Mouse (Mus musculus): ENCODE measurements around the gene Cerk. TPM values are rescaled to one million over a fixed set of nuclear protein-coding genes. Genes with fewer than 3 reads are reported as not detected.
"Not testable (repeated sequence)": the region's sequence is repeated elsewhere in the genome, so short reads cannot be mapped to it uniquely, and the experiment has no call there.

The Cerk gene
- polyA plus RNA-seq, 1 experiment from 2014 or later = 6.1 TPM

DNA sequence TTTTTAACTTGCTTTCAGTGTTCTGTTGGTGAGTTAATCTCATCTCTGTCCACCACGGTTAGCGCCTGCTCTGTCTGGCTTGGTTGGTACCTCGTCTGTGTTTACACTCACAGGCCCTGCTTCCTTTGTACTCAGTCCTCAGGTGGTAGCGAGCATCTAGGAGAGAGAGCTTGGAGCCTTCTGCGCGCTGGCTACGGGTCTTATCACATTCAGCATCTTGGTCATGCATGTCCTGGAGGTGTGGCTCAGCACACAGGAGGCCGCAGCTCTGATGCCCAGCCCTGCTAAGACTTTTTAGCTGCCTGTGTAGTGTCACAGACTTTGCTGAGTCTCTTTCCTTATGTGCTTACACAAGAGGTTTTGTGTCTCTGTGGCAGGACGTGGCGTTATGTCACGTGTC lies 43.7 kb upstream of the Cerk start:
- no peaks in the 10 kb centered on the region for H3K36me3 ChIP-seq (replicated peaks; ENCODE audit: insufficient read depth, low read length)
- no peak overlapping the region for H3K4me2 ChIP-seq (ENCODE audit: low read depth, low read length)
- TF ChIP-seq CTCF (IDR thresholded peaks at IDR 0.05; ENCODE audit: low read depth) (no peak), EP300 (IDR thresholded peaks at IDR 0.05; ENCODE audit: low read depth) (no peak)
- DNase-seq = no peak
- 68% methylated on average over 11 of the region's 11 CpGs for WGBS (ENCODE audit: insufficient replicate concordance)
- no peak overlapping the region for H3K4me3 ChIP-seq (ENCODE audit: low read depth, low read length)
- H3K9me3 ChIP-seq (ENCODE audit: low read length) = no peaks in the 10 kb centered on the region
- H3K9ac ChIP-seq (replicated peaks) = no peak overlapping the region
- H3K4me1 ChIP-seq (ENCODE audit: insufficient read depth) = 0 out of 2 replicates have a peak, but pooled peaks cover 2% of the 10 kb centered on the region
- ATAC-seq = peak; percentile 16; the same call in 1 of the 2 replicates
- H3K27me3 ChIP-seq (ENCODE audit: insufficient read depth, low read length) = no peaks in the 10 kb centered on the region
- H3K27ac ChIP-seq (ENCODE audit: low read depth) = no peak overlapping the region

DNA sequence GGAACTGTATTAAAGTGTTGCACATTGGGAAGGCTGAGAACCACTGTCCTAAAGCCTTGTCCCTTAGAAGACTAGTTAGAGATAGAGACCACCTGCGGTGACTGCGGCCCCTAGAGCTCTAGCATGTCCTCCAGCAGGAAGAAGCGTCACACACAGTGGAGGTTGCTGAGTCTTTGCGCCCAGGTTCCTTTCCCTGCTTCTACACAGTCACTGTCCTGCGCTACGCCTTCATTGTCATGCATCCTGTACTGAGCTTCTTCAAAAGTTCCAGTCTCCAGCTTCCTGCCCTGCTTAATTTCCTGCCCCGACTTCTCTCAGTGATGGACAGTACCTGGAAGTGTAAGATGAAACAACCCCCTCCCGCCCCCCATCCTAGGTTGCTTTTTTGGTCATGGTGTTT lies 43.1 kb upstream of the Cerk start:
- Histone ChIP-seq H3K9me3 (ENCODE audit: low read length) (no peaks in the 10 kb centered on the region), H3K4me2 (ENCODE audit: low read depth, low read length) (no peak overlapping the region), H3K36me3 (replicated peaks; ENCODE audit: insufficient read depth, low read length) (no peaks in the 10 kb centered on the region), H3K4me1 (ENCODE audit: insufficient read depth) (0 out of 2 replicates have a peak, but pooled peaks cover 2% of the 10 kb centered on the region), H3K9ac (replicated peaks) (no peak overlapping the region), H3K27me3 (ENCODE audit: insufficient read depth, low read length) (no peaks in the 10 kb centered on the region), H3K27ac (ENCODE audit: low read depth) (no peak overlapping the region), H3K4me3 (ENCODE audit: low read depth, low read length) (no peak overlapping the region)
- WGBS (ENCODE audit: insufficient replicate concordance) = 84% methylated on average over 8 of the region's 8 CpGs
- no peak for TF ChIP-seq CTCF (IDR thresholded peaks at IDR 0.05; ENCODE audit: low read depth)
- no peak for TF ChIP-seq EP300 (IDR thresholded peaks at IDR 0.05; ENCODE audit: low read depth)
- DNase-seq = no peak
- ATAC-seq = no peak

DNA sequence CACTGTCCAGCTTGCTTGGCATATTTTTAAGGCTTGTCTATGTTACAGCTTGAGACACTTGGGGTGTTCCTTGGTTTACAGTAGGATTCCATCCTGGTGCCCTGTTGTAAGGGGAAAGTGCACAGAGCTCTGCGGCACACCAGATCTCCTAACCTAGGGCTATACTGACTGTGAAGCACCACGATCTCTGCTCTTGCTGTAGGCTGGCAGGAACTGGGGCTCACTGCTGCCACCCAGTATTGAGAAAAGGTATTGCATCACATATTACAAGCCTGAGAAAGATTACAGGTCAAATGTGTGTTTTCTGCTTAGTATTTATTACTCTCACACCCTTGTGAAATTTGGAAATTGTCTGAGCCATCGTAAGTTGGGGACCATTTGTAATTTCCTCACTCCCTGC lies 42.2 kb upstream of the Cerk start:
- TF ChIP-seq EP300 (IDR thresholded peaks at IDR 0.05; ENCODE audit: low read depth) (no peak), CTCF (IDR thresholded peaks at IDR 0.05; ENCODE audit: low read depth) (peak; percentile 87)
- Histone ChIP-seq H3K4me3 (ENCODE audit: low read depth, low read length) (no peak overlapping the region), H3K4me2 (ENCODE audit: low read depth, low read length) (no peak overlapping the region), H3K27me3 (ENCODE audit: insufficient read depth, low read length) (no peaks in the 10 kb centered on the region), H3K9me3 (ENCODE audit: low read length) (no peaks in the 10 kb centered on the region), H3K4me1 (ENCODE audit: insufficient read depth) (0 out of 2 replicates have a peak, but pooled peaks cover 2% of the 10 kb centered on the region), H3K9ac (replicated peaks) (no peak overlapping the region), H3K27ac (ENCODE audit: low read depth) (no peak overlapping the region), H3K36me3 (replicated peaks; ENCODE audit: insufficient read depth, low read length) (no peaks in the 10 kb centered on the region)
- DNase-seq (peak; percentile 57), ATAC-seq (peak; percentile 40; the same call in 1 of the 2 replicates)
- WGBS (ENCODE audit: insufficient replicate concordance) = 34% methylated on average over 3 of the region's 3 CpGs

DNA sequence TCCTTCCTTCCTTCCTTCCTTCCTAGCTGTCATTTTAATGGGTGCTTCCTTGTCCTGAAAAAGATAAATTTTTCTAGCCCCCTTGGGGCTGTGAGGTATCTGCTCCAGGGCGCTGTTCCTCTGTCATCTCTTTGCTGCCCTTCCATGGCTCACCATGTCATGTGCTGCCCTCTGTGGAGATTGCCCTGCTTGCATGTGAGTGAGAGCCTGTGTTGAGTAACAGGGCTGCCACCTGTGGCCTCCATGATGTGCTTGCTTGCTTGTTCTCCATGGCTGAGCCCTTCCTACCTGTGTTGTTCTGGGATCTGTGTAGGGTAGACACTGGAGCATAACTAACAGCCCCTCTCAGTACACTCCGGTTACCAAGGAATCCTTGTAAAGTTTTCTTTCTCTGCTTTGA lies 41.0 kb upstream of the Cerk start:
- Histone ChIP-seq H3K36me3 (replicated peaks; ENCODE audit: insufficient read depth, low read length) (no peaks in the 10 kb centered on the region), H3K27ac (ENCODE audit: low read depth) (no peak overlapping the region), H3K4me1 (ENCODE audit: insufficient read depth) (0 out of 2 replicates have a peak, but pooled peaks cover 2% of the 10 kb centered on the region), H3K27me3 (ENCODE audit: insufficient read depth, low read length) (no peaks in the 10 kb centered on the region), H3K9me3 (ENCODE audit: low read length) (no peaks in the 10 kb centered on the region), H3K9ac (replicated peaks) (no peak overlapping the region), H3K4me2 (ENCODE audit: low read depth, low read length) (no peak overlapping the region), H3K4me3 (ENCODE audit: low read depth, low read length) (no peak overlapping the region)
- TF ChIP-seq CTCF (IDR thresholded peaks at IDR 0.05; ENCODE audit: low read depth) = no peak
- no peak for TF ChIP-seq EP300 (IDR thresholded peaks at IDR 0.05; ENCODE audit: low read depth)
- ATAC-seq (no peak), DNase-seq (no peak)
- WGBS (ENCODE audit: insufficient replicate concordance) = 88% methylated on average over 2 of the region's 2 CpGs

DNA sequence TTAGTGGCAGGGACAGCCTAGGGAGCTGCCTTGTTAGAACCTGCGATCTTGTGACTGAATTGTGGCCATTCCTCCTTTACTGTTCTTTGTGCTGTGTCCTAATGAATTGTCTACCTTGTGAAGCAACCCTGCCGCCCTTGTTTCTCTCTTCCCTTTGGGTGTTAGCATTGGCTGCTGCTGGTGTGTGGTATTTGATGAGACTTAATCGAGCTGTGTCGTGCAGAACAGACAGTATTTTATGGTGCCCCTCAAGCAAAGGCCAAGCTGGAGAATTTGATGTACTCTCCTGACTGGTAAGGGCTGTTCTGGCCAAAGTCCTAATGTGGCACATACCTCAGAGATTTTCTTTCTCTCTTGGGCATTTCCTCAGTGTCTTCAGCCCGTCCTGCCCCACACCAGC lies 40.3 kb upstream of the Cerk start:
- TF ChIP-seq CTCF (IDR thresholded peaks at IDR 0.05; ENCODE audit: low read depth) = no peak
- TF ChIP-seq EP300 (IDR thresholded peaks at IDR 0.05; ENCODE audit: low read depth) = no peak
- Histone ChIP-seq H3K9me3 (ENCODE audit: low read length) (no peaks in the 10 kb centered on the region), H3K36me3 (replicated peaks; ENCODE audit: insufficient read depth, low read length) (no peaks in the 10 kb centered on the region), H3K4me2 (ENCODE audit: low read depth, low read length) (no peak overlapping the region), H3K4me1 (ENCODE audit: insufficient read depth) (0 out of 2 replicates have a peak, but pooled peaks cover 2% of the 10 kb centered on the region), H3K27me3 (ENCODE audit: insufficient read depth, low read length) (no peaks in the 10 kb centered on the region), H3K27ac (ENCODE audit: low read depth) (no peak overlapping the region), H3K4me3 (ENCODE audit: low read depth, low read length) (no peak overlapping the region), H3K9ac (replicated peaks) (no peak overlapping the region)
- ATAC-seq = no peak
- no peak for DNase-seq
- WGBS (ENCODE audit: insufficient replicate concordance) = 82% methylated on average over 5 of the region's 5 CpGs

DNA sequence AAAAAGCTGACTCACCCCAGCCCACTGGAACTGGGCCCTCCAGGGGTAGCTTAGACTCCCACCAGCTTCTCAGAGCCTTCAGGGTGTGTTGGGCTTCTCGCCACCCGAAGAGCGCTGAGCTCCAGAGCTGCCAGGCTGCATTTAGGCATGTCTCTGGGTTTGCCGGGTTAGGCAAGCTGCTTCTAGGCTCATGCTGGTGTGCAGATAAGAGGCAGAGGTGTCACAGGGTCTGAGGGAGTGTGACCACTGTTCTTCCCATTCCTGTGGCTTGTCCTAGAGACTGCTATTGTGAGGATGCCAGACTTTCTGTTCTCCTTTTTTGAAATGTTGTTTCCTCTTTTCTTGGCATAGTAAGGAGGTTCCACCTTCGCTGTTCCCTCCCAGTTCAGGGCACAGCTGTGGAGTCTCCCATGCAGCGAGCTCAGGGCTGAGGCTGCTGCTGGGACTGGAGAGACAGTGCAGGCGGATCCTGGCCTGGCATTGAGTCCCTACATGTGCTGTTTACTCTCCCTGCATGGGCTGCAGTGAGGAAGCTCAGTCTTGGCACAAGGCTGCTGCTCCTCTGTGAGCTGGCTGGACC lies 39.1 kb upstream of the Cerk start:
- ATAC-seq = peak; percentile 68
- no peaks in the 10 kb centered on the region for H3K9me3 ChIP-seq (ENCODE audit: low read length)
- no peak overlapping the region for H3K4me3 ChIP-seq (ENCODE audit: low read depth, low read length)
- H3K4me2 ChIP-seq (ENCODE audit: low read depth, low read length) = no peak overlapping the region
- H3K4me1 ChIP-seq (ENCODE audit: insufficient read depth) = 0 out of 2 replicates have a peak, but pooled peaks cover 2% of the 10 kb centered on the region
- H3K36me3 ChIP-seq (replicated peaks; ENCODE audit: insufficient read depth, low read length) = no peaks in the 10 kb centered on the region
- H3K9ac ChIP-seq (replicated peaks) = no peak overlapping the region
- no peak for DNase-seq
- H3K27ac ChIP-seq (ENCODE audit: low read depth) = peak overlapping the region; percentile 40; the same call in 1 of the 2 replicates
- TF ChIP-seq EP300 (IDR thresholded peaks at IDR 0.05; ENCODE audit: low read depth) (no peak), CTCF (IDR thresholded peaks at IDR 0.05; ENCODE audit: low read depth) (no peak)
- H3K27me3 ChIP-seq (ENCODE audit: insufficient read depth, low read length) = no peaks in the 10 kb centered on the region
- 50% methylated on average over 7 of the region's 7 CpGs for WGBS (ENCODE audit: insufficient replicate concordance)

DNA sequence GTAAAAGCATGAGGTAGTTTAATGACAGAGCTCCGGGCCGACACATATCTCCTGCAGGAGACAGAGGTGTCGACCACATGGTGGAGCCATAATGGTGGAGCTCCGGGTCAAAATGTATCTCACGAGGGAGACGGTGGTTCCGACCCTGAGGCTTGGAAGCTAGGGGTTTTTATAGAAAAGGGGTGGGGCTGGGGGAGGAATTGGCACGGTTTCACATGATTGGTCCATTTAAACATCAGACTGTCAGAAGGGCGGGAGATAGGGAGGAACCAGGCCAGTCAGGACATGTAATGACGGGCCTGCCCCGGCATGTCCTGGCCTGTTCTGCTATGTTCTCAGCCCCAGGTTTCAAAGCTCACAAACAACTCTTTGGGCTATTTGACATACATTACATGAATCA lies 36.0 kb upstream of the Cerk start:
- ATAC-seq; DNase-seq; H3K36me3 ChIP-seq (replicated peaks; ENCODE audit: insufficient read depth, low read length); H3K9me3 ChIP-seq (ENCODE audit: low read length); H3K27me3 ChIP-seq (ENCODE audit: insufficient read depth, low read length); H3K4me1 ChIP-seq (ENCODE audit: insufficient read depth); H3K9ac ChIP-seq (replicated peaks); H3K4me3 ChIP-seq (ENCODE audit: low read depth, low read length); H3K4me2 ChIP-seq (ENCODE audit: low read depth, low read length); H3K27ac ChIP-seq (ENCODE audit: low read depth): not testable (repeated sequence)
- WGBS (ENCODE audit: insufficient replicate concordance) = 91% methylated on average over 11 of the region's 11 CpGs

Measured in liver, postnatal 0 days (tissue).